Mouse (Mus musculus) forebrain, embryonic 13.5 days (tissue): ENCODE results near the gene Crim1. TPM values are rescaled to one million over a fixed set of nuclear protein-coding genes. Genes with fewer than 3 reads are reported as not detected.

Experiments used
- ATAC-seq: fragments of 200-750 bp; cut with Nextera tagmentation; 2 replicates; pipeline ENCODE4 v1.8.0; 2017
- H3K27ac ChIP-seq: fragments of 300-500 bp; sonication (generic); 2 replicates; pipeline ENCODE4 v1.5.1; 2015; ENCODE audit warnings: inconsistent platforms, mild to moderate bottlenecking, moderate library complexity
- H3K27me3 ChIP-seq: fragments of 300-500 bp; sonication (generic); 2 replicates; pipeline ENCODE4 v1.6.1; 2015; ENCODE audit warnings: mild to moderate bottlenecking, inconsistent platforms
- H3K36me3 ChIP-seq: fragments of 300-500 bp; sonication (generic); 2 replicates; pipeline ENCODE4 v1.6.1; 2015; ENCODE audit warnings: mild to moderate bottlenecking, inconsistent platforms; ENCODE audit not compliant: poor library complexity, severe bottlenecking
- H3K4me1 ChIP-seq: fragments of 300-500 bp; sonication (generic); 2 replicates; pipeline ENCODE4 v1.6.1; 2015; ENCODE audit warnings: inconsistent platforms
- H3K4me2 ChIP-seq: fragments of 300-500 bp; sonication (generic); 2 replicates; pipeline ENCODE4 v1.6.1; 2015; ENCODE audit warnings: inconsistent platforms, mild to moderate bottlenecking, moderate library complexity
- H3K4me3 ChIP-seq: fragments of 300-500 bp; sonication (generic); 2 replicates; pipeline ENCODE4 v1.5.1; 2015; ENCODE audit warnings: mild to moderate bottlenecking, inconsistent platforms
- H3K9ac ChIP-seq: fragments of 300-500 bp; sonication (generic); 2 replicates; pipeline ENCODE4 v1.6.1; 2015; ENCODE audit warnings: mild to moderate bottlenecking, inconsistent platforms
- H3K9me3 ChIP-seq: fragments of 300-500 bp; sonication (generic); replicated peaks from 2 replicates; pipeline ENCODE4 v1.6.1; 2016; ENCODE audit warnings: inconsistent platforms
- WGBS: fragments of 180-500 bp; shearing (Covaris S2); methylation state at CpG from one replicate; pipeline ENCODE4 v1.1.7; 2015; 5-methylcytosine and 5-hydroxymethylcytosine counted together
- polyA plus RNA-seq: library from polyadenylated mRNA; unstranded; fragments of >200 nt; fragmentation: Nextera tagmentation; extraction: Ambion mirVana; gene quantifications from 2 replicates; pipeline ENCODE4 v1.2.1, GENCODE M21; 2015

The Crim1 gene
- polyA plus RNA-seq, 1 experiment from 2014 or later: 3.6 TPM

GRCm38 (mm10) chr17:78216526-78216925, 16.5 kb downstream of the Crim1 start:
- no peaks in the 10 kb centered on the region for H3K9me3 ChIP-seq
- 80% methylated on average over 3 of the region's 3 CpGs for WGBS

GRCm38 (mm10) chr17:78217406-78217805, 17.4 kb downstream of the Crim1 start:
- Histone ChIP-seq H3K4me3 (no peak overlapping the region), H3K27me3 (no peaks in the 10 kb centered on the region), H3K4me1 (peaks cover 13% of the 10 kb centered on the region; the same call in 1 of the 2 replicates), H3K27ac (no peak overlapping the region), H3K9ac (no peak overlapping the region), H3K9me3 (no peaks in the 10 kb centered on the region), H3K4me2 (no peak overlapping the region), H3K36me3 (no peaks in the 10 kb centered on the region)
- WGBS: 70% methylated on average over 6 of the region's 6 CpGs
- no peak for ATAC-seq

More at GRCm38 (mm10) chr17:78216526-78216925, 16.5 kb downstream of the Crim1 start:
- no peak overlapping the region for H3K4me3 ChIP-seq
- ATAC-seq: no peak
- H3K9ac ChIP-seq: no peak overlapping the region
- H3K4me1 ChIP-seq: peaks cover 13% of the 10 kb centered on the region; the same call in 1 of the 2 replicates
- no peak overlapping the region for H3K27ac ChIP-seq
- no peaks in the 10 kb centered on the region for H3K36me3 ChIP-seq
- H3K27me3 ChIP-seq: no peaks in the 10 kb centered on the region
- no peak overlapping the region for H3K4me2 ChIP-seq

GRCm38 (mm10) chr17:78218506-78219232, 18.6 kb downstream of the Crim1 start:
- no peak overlapping the region for H3K27ac ChIP-seq
- no peaks in the 10 kb centered on the region for H3K9me3 ChIP-seq
- no peak for ATAC-seq
- no peaks in the 10 kb centered on the region for H3K27me3 ChIP-seq
- H3K4me3 ChIP-seq: no peak overlapping the region
- H3K9ac ChIP-seq: no peak overlapping the region
- H3K4me1 ChIP-seq: peaks cover 8% of the 10 kb centered on the region
- H3K4me2 ChIP-seq: no peak overlapping the region
- no peaks in the 10 kb centered on the region for H3K36me3 ChIP-seq
- 92% methylated on average over 10 of the region's 10 CpGs for WGBS

GRCm38 (mm10) chr17:78221007-78221642, 21.1 kb downstream of the Crim1 start:
- H3K4me2 ChIP-seq: no peak overlapping the region
- no peak overlapping the region for H3K9ac ChIP-seq
- H3K27ac ChIP-seq: no peak overlapping the region
- no peak for ATAC-seq
- no peaks in the 10 kb centered on the region for H3K36me3 ChIP-seq
- H3K27me3 ChIP-seq: no peaks in the 10 kb centered on the region
- 85% methylated on average over 8 of the region's 8 CpGs for WGBS
- no peaks in the 10 kb centered on the region for H3K9me3 ChIP-seq
- no peak overlapping the region for H3K4me3 ChIP-seq
- peaks cover 12% of the 10 kb centered on the region for H3K4me1 ChIP-seq

- WGBS: 70% methylated on average over 1 of the region's 1 CpGs
- H3K4me2 ChIP-seq: no peak overlapping the region
- ATAC-seq: no peak
These were observed 21.8 kb downstream of the Crim1 start for GRCm38 (mm10) chr17:78221860-78222259.

GRCm38 (mm10) chr17:78223988-78224387, 23.9 kb downstream of the Crim1 start:
- H3K4me2 ChIP-seq: no peak overlapping the region
- no peak overlapping the region for H3K9ac ChIP-seq
- H3K4me3 ChIP-seq: no peak overlapping the region
- no peaks in the 10 kb centered on the region for H3K9me3 ChIP-seq
- peak; percentile 63 for ATAC-seq
- WGBS: 43% methylated on average over 10 of the region's 10 CpGs
- no peak overlapping the region; the same call in 1 of the 2 replicates for H3K27ac ChIP-seq
- peaks cover 12% of the 10 kb centered on the region for H3K4me1 ChIP-seq
- H3K27me3 ChIP-seq: no peaks in the 10 kb centered on the region
- H3K36me3 ChIP-seq: no peaks in the 10 kb centered on the region

More at GRCm38 (mm10) chr17:78221860-78222259, 21.8 kb downstream of the Crim1 start:
- Histone ChIP-seq H3K27me3 (no peaks in the 10 kb centered on the region), H3K9ac (no peak overlapping the region), H3K9me3 (no peaks in the 10 kb centered on the region), H3K36me3 (no peaks in the 10 kb centered on the region), H3K27ac (no peak overlapping the region), H3K4me1 (peaks cover 12% of the 10 kb centered on the region), H3K4me3 (no peak overlapping the region)

- no peaks in the 10 kb centered on the region for H3K27me3 ChIP-seq
- no peak overlapping the region for H3K9ac ChIP-seq
- no peak overlapping the region for H3K4me2 ChIP-seq
- no peaks in the 10 kb centered on the region for H3K36me3 ChIP-seq
- peaks cover 9% of the 10 kb centered on the region for H3K4me1 ChIP-seq
- H3K27ac ChIP-seq: no peak overlapping the region
- H3K4me3 ChIP-seq: no peak overlapping the region
- 86% methylated on average over 5 of the region's 5 CpGs for WGBS
- no peak for ATAC-seq
- H3K9me3 ChIP-seq: no peaks in the 10 kb centered on the region
These were observed 25.5 kb downstream of the Crim1 start for GRCm38 (mm10) chr17:78225547-78225946.

GRCm38 (mm10) chr17:78227211-78227610, 27.2 kb downstream of the Crim1 start:
- WGBS: 88% methylated on average over 3 of the region's 3 CpGs
- Histone ChIP-seq H3K4me3 (no peak overlapping the region), H3K27me3 (no peaks in the 10 kb centered on the region), H3K9me3 (no peaks in the 10 kb centered on the region), H3K36me3 (no peaks in the 10 kb centered on the region), H3K4me1 (peaks cover 9% of the 10 kb centered on the region), H3K4me2 (no peak overlapping the region), H3K27ac (no peak overlapping the region), H3K9ac (no peak overlapping the region)
- no peak for ATAC-seq

GRCm38 (mm10) chr17:78231567-78231966, 31.5 kb downstream of the Crim1 start:
- H3K36me3 ChIP-seq: no peaks in the 10 kb centered on the region
- H3K9me3 ChIP-seq: no peaks in the 10 kb centered on the region
- no peak overlapping the region for H3K4me3 ChIP-seq
- no peaks in the 10 kb centered on the region for H3K4me1 ChIP-seq
- H3K4me2 ChIP-seq: no peak overlapping the region
- ATAC-seq: no peak
- no peak overlapping the region for H3K9ac ChIP-seq
- H3K27me3 ChIP-seq: no peaks in the 10 kb centered on the region
- no peak overlapping the region for H3K27ac ChIP-seq
- 94% methylated on average over 5 of the region's 5 CpGs for WGBS

GRCm38 (mm10) chr17:78232703-78233102, 32.7 kb downstream of the Crim1 start:
- no peaks in the 10 kb centered on the region for H3K27me3 ChIP-seq
- H3K4me2 ChIP-seq: no peak overlapping the region
- peaks cover 3% of the 10 kb centered on the region; the same call in 1 of the 2 replicates for H3K4me1 ChIP-seq
- H3K27ac ChIP-seq: no peak overlapping the region
- 87% methylated on average over 13 of the region's 13 CpGs for WGBS
- no peaks in the 10 kb centered on the region for H3K9me3 ChIP-seq
- no peaks in the 10 kb centered on the region for H3K36me3 ChIP-seq
- ATAC-seq: no peak
- H3K4me3 ChIP-seq: no peak overlapping the region
- H3K9ac ChIP-seq: no peak overlapping the region

GRCm38 (mm10) chr17:78233873-78234272, 33.8 kb downstream of the Crim1 start:
- ATAC-seq: no peak
- H3K9me3 ChIP-seq: no peaks in the 10 kb centered on the region
- H3K36me3 ChIP-seq: no peaks in the 10 kb centered on the region
- no peak overlapping the region for H3K9ac ChIP-seq
- H3K4me2 ChIP-seq: no peak overlapping the region
- H3K27me3 ChIP-seq: no peaks in the 10 kb centered on the region
- 87% methylated on average over 6 of the region's 6 CpGs for WGBS
- H3K4me3 ChIP-seq: no peak overlapping the region
- peaks cover 8% of the 10 kb centered on the region for H3K4me1 ChIP-seq
- H3K27ac ChIP-seq: no peak overlapping the region

- no peaks in the 10 kb centered on the region; the same call in 1 of the 2 replicates for H3K9me3 ChIP-seq
- H3K4me3 ChIP-seq: no peak overlapping the region
- H3K36me3 ChIP-seq: no peaks in the 10 kb centered on the region
- H3K4me1 ChIP-seq: peaks cover 8% of the 10 kb centered on the region
- WGBS: 94% methylated on average over 12 of the region's 12 CpGs
- H3K27me3 ChIP-seq: no peaks in the 10 kb centered on the region
- no peak for ATAC-seq
- H3K27ac ChIP-seq: no peak overlapping the region
- H3K9ac ChIP-seq: no peak overlapping the region
- H3K4me2 ChIP-seq: no peak overlapping the region
These were observed 36.1 kb downstream of the Crim1 start for GRCm38 (mm10) chr17:78236126-78236525.
